Mouse (Mus musculus) forebrain, embryonic 15.5 days (tissue): ENCODE data around the gene Rims1. TPM values are rescaled to one million over a fixed set of nuclear protein-coding genes. Genes with fewer than 3 reads are reported as not detected.

Source experiments
- ATAC-seq: fragments of 200-750 bp; cut with Nextera tagmentation; replicated peaks from 2 replicates; pipeline ENCODE4 v1.8.0; 2017; ENCODE audit warnings: mild to moderate bottlenecking, moderate TSS enrichment, moderate library complexity
- H3K27ac ChIP-seq: fragments of 300-500 bp; sonication (generic); replicated peaks from 2 replicates; pipeline ENCODE4 v1.5.1; 2015; ENCODE audit warnings: mild to moderate bottlenecking, inconsistent platforms
- H3K27me3 ChIP-seq: fragments of 300-500 bp; sonication (generic); 2 replicates; pipeline ENCODE4 v1.6.1; 2015; ENCODE audit warnings: inconsistent platforms
- H3K36me3 ChIP-seq: fragments of 300-500 bp; sonication (generic); 2 replicates; pipeline ENCODE4 v1.6.1; 2015; ENCODE audit warnings: mild to moderate bottlenecking, inconsistent platforms
- H3K4me1 ChIP-seq: fragments of 300-500 bp; sonication (generic); 2 replicates; pipeline ENCODE4 v1.6.1; 2015; ENCODE audit warnings: inconsistent platforms
- H3K4me2 ChIP-seq: fragments of 300-500 bp; sonication (generic); replicated peaks from 2 replicates; pipeline ENCODE4 v1.6.1; 2015; ENCODE audit warnings: mild to moderate bottlenecking, inconsistent platforms
- H3K4me3 ChIP-seq: fragments of 300-500 bp; sonication (generic); 2 replicates; pipeline ENCODE4 v1.5.1; 2015; ENCODE audit warnings: mild to moderate bottlenecking, inconsistent platforms
- H3K9ac ChIP-seq: fragments of 300-500 bp; sonication (generic); replicated peaks from 2 replicates; pipeline ENCODE4 v1.6.1; 2015; ENCODE audit warnings: mild to moderate bottlenecking, inconsistent platforms
- H3K9me3 ChIP-seq: fragments of 300-500 bp; sonication (generic); 2 replicates; pipeline ENCODE4 v1.6.1; 2016; ENCODE audit warnings: inconsistent platforms
- WGBS: fragments of 180-500 bp; shearing (Covaris S2); methylation state at CpG from one replicate; pipeline ENCODE4 v1.1.7; 2015; ENCODE audit warnings: mixed read lengths; 5-methylcytosine and 5-hydroxymethylcytosine counted together
- polyA plus RNA-seq: library from polyadenylated mRNA; unstranded; fragments of >200 nt; fragmentation: Nextera tagmentation; extraction: Ambion mirVana; gene quantifications from 2 replicates; pipeline ENCODE4 v1.2.1, GENCODE M21; 2015

Gene Rims1
- polyA plus RNA-seq, 1 experiment from 2014 or later = 11.1 TPM

GRCm38 (mm10) chr1:22260291-22260690 is 545.5 kb downstream of the Rims1 start:
- WGBS = 89% methylated on average over 2 of the region's 2 CpGs
- H3K4me1 ChIP-seq = peaks cover 5% of the 10 kb centered on the region; the same call in 1 of the 2 replicates
- H3K36me3 ChIP-seq = no peaks in the 10 kb centered on the region
- H3K4me3 ChIP-seq = no peak overlapping the region
- no peaks in the 10 kb centered on the region for H3K9me3 ChIP-seq
- H3K4me2 ChIP-seq = no peak overlapping the region
- H3K9ac ChIP-seq = no peak overlapping the region
- ATAC-seq = no peak
- H3K27ac ChIP-seq = no peak overlapping the region
- H3K27me3 ChIP-seq = no peaks in the 10 kb centered on the region

GRCm38 (mm10) chr1:22258356-22258755 is 547.4 kb downstream of the Rims1 start:
- Histone ChIP-seq H3K36me3 (no peaks in the 10 kb centered on the region), H3K9ac (no peak overlapping the region), H3K4me2 (no peak overlapping the region), H3K9me3 (no peaks in the 10 kb centered on the region), H3K27ac (no peak overlapping the region), H3K4me1 (peaks cover 5% of the 10 kb centered on the region; the same call in 1 of the 2 replicates), H3K27me3 (no peaks in the 10 kb centered on the region), H3K4me3 (no peak overlapping the region)
- WGBS = 50% methylated on average over 4 of the region's 4 CpGs
- no peak for ATAC-seq

GRCm38 (mm10) chr1:22254278-22254677 is 551.5 kb downstream of the Rims1 start:
- Histone ChIP-seq H3K9ac (no peak overlapping the region), H3K4me3 (no peak overlapping the region), H3K4me1 (no peaks in the 10 kb centered on the region), H3K4me2 (no peak overlapping the region), H3K36me3 (no peaks in the 10 kb centered on the region), H3K27me3 (no peaks in the 10 kb centered on the region), H3K27ac (no peak overlapping the region), H3K9me3 (no peaks in the 10 kb centered on the region)
- WGBS = 92% methylated on average over 2 of the region's 2 CpGs
- no peak for ATAC-seq

GRCm38 (mm10) chr1:22252873-22253272 is 552.9 kb downstream of the Rims1 start:
- no peaks in the 10 kb centered on the region for H3K9me3 ChIP-seq
- no peaks in the 10 kb centered on the region for H3K4me1 ChIP-seq
- no peaks in the 10 kb centered on the region for H3K27me3 ChIP-seq
- no peak overlapping the region for H3K4me3 ChIP-seq
- no peak overlapping the region for H3K9ac ChIP-seq
- no peak for ATAC-seq
- no peak overlapping the region for H3K27ac ChIP-seq
- no peak overlapping the region for H3K4me2 ChIP-seq
- no peaks in the 10 kb centered on the region for H3K36me3 ChIP-seq

- Histone ChIP-seq H3K27me3 (no peaks in the 10 kb centered on the region), H3K4me3 (no peak overlapping the region), H3K27ac (no peak overlapping the region), H3K9ac (no peak overlapping the region), H3K9me3 (no peaks in the 10 kb centered on the region), H3K4me2 (no peak overlapping the region), H3K36me3 (no peaks in the 10 kb centered on the region), H3K4me1 (no peaks in the 10 kb centered on the region)
- ATAC-seq = no peak
Measured at GRCm38 (mm10) chr1:22248898-22249386, 556.9 kb downstream of the Rims1 start.

- H3K27me3 ChIP-seq = no peaks in the 10 kb centered on the region
- H3K4me1 ChIP-seq = no peaks in the 10 kb centered on the region
- 94% methylated on average over 2 of the region's 2 CpGs for WGBS
- H3K4me3 ChIP-seq = no peak overlapping the region
- H3K9me3 ChIP-seq = no peaks in the 10 kb centered on the region
- no peaks in the 10 kb centered on the region for H3K36me3 ChIP-seq
- no peak for ATAC-seq
- no peak overlapping the region for H3K27ac ChIP-seq
- no peak overlapping the region for H3K4me2 ChIP-seq
- no peak overlapping the region for H3K9ac ChIP-seq
Measured at GRCm38 (mm10) chr1:22245748-22246147, 560.0 kb downstream of the Rims1 start.
